Comparison of ENCODE assay signal across 25 mouse cellular contexts in genomic region chr16:31278581-31278980, GRCm38 (mm10). TPM values are rescaled to one million over a fixed set of nuclear protein-coding genes. Genes with fewer than 3 reads are reported as not detected.
DNase-seq lines count a peak whose midpoint lies in the region; ATAC-seq lines count a peak whose summit lies in the region.
"Had no signal": no experiment of that assay in that cellular context is flagged by ENCODE, and none has a peak within 500 bp of the region (broad histone marks: within the 10 kb centered on the region; RNA-seq: fewer than 3 reads in every experiment).

No protein-coding gene starts in this region.

- no peaks in the 10 kb centered on the region for H3K36me3 ChIP-seq in kidney, embryonic 15.5 days
- H3K36me3 ChIP-seq: embryonic facial prominence, embryonic 15.5 days; forebrain, embryonic 10.5 days; heart, embryonic 15.5 days; hindbrain, embryonic 15.5 days had no signal

- H3K27me3 ChIP-seq in kidney, embryonic 15.5 days = no peaks in the 10 kb centered on the region
- H3K27me3 ChIP-seq: embryonic facial prominence, embryonic 15.5 days; heart, embryonic 15.5 days; hindbrain, embryonic 15.5 days; Patski had no signal

- H3K9me3 ChIP-seq in kidney, embryonic 15.5 days (replicated peaks) = no peaks in the 10 kb centered on the region
- H3K9me3 ChIP-seq: embryonic facial prominence, embryonic 15.5 days; forebrain, embryonic 10.5 days; heart, embryonic 15.5 days; hindbrain, embryonic 15.5 days had no signal

- no peak overlapping the region for H3K9ac ChIP-seq in kidney, embryonic 15.5 days
- H3K9ac ChIP-seq: embryonic facial prominence, embryonic 15.5 days; heart, embryonic 15.5 days; hindbrain, embryonic 15.5 days had no signal

- peaks cover 26% of the 10 kb centered on the region for H3K4me1 ChIP-seq in kidney, embryonic 15.5 days

- no peak overlapping the region for H3K27ac ChIP-seq in kidney, embryonic 15.5 days
- H3K27ac ChIP-seq: embryonic facial prominence, embryonic 15.5 days; forebrain, embryonic 10.5 days; heart, embryonic 15.5 days; hindbrain, embryonic 15.5 days had no signal

- no peak for ATAC-seq in kidney, embryonic 15.5 days (replicated peaks; ENCODE audit: low FRiP score)
- ATAC-seq: activated CD4-positive, CD25-positive, alpha-beta regulatory T cell, adult 4 months; forebrain, embryonic 14.5 days; intestine, embryonic 16.5 days; Patski had no signal

- intact Hi-C loops in heart, postnatal 14 days (cut with DNase I) = loop anchor here (5.0 kb wide), 1 partner anchor 39 kb away; no protein-coding TSS in a partner anchor
- intact Hi-C loops in left cerebral cortex, postnatal 36 days (cut with DNase I) = no loop called here

- no peak overlapping the region for H3K4me3 ChIP-seq in kidney, embryonic 15.5 days (replicated peaks)
- H3K4me3 ChIP-seq: embryonic facial prominence, embryonic 15.5 days; erythroblast, embryonic 14.5 days; forebrain, embryonic 10.5 days; heart, embryonic 15.5 days; hindbrain, embryonic 15.5 days had no signal

- peak; percentile 34 for DNase-seq in adrenal gland, adult 2 months
- DNase-seq in adrenal gland, adult 8-10 months = no peak
- peak; percentile 19 to 26 for DNase-seq in heart, adult 18-20 months
- DNase-seq in heart, postnatal 14 days = no peak
- DNase-seq in kidney, postnatal 14 days = peak; percentile 20
- DNase-seq in testis, postnatal 10 days (ENCODE audit: low spot score) = peak; percentile 40
- no peak for DNase-seq in left cerebral cortex, postnatal 36 days (ENCODE audit: low spot score in 2 of 2)
- DNase-seq: adrenal gland, postnatal 36 days; cerebellum, adult 11 months; cerebellum, adult 8-10 months; cerebellum, postnatal 14 days; embryo, embryonic 11 days; gastrocnemius, postnatal 36 days had no signal

- no peak overlapping the region for H3K4me2 ChIP-seq in kidney, embryonic 15.5 days
- H3K4me2 ChIP-seq: embryonic facial prominence, embryonic 15.5 days; heart, embryonic 15.5 days; hindbrain, embryonic 15.5 days had no signal

- 45% methylated on average over 6 of the region's 6 CpGs for WGBS in kidney, embryonic 15.5 days

RNA-seq across cellular contexts. Expression of gene Ppp1r2, which starts 3.5 kb away (rescaled TPM):
- 10 to 100 TPM; 71.5 to 82.0 TPM for total RNA-seq in adrenal gland, adult 2 months (2021)
- 75.9 and 81.2 TPM in 2 replicates for polyA plus RNA-seq in adrenal gland, adult 2 months (2012; rRNA removed)
- 10 to 100 TPM; 66.3 to 78.3 (median 75.6) TPM for total RNA-seq in adrenal gland, adult 8-10 months (2022)
- 10 to 100 TPM; 77.5 to 85.2 TPM for total RNA-seq in heart, adult 18-20 months (2021)
- 100 to 1,000 TPM in 1 of 2 experiments, 10 to 100 TPM in 1; 97.4 to 101 TPM for total RNA-seq in heart, postnatal 14 days (2021)
- polyA plus RNA-seq in kidney, embryonic 15.5 days (2015; fragmentation: Nextera tagmentation; extraction: Ambion mirVana) = 87.7 and 91.7 TPM in 2 replicates
- total RNA-seq in left cerebral cortex, postnatal 36 days (2021) = 100 to 1,000 TPM in 1 of 2 experiments, 10 to 100 TPM in 1; 84.3 to 122 TPM

RNA-seq across cellular contexts. Expression of gene Apod, which starts 36.0 kb away (rescaled TPM):
- 10 to 100 TPM in 1 of 2 experiments, 1 to 10 TPM in 1; 8.0 to 12.3 TPM for total RNA-seq in adrenal gland, adult 2 months (2021)
- polyA plus RNA-seq in adrenal gland, adult 2 months (2012; rRNA removed) = 0.64 and 0.99 TPM in 2 replicates
- 10 to 100 TPM in 1 of 4 experiments, 1 to 10 TPM in 3; 9.1 to 11.2 (median 9.5) TPM for total RNA-seq in adrenal gland, adult 8-10 months (2022)
- 1 to 10 TPM; 5.5 to 6.8 TPM for total RNA-seq in heart, adult 18-20 months (2021)
- total RNA-seq in heart, postnatal 14 days (2021) = 1 to 10 TPM; 2.1 to 3.0 TPM
- polyA plus RNA-seq in kidney, embryonic 15.5 days (2015; fragmentation: Nextera tagmentation; extraction: Ambion mirVana) = 0.36 and 1.0 TPM in 2 replicates
- 100 to 1,000 TPM; 143 to 155 TPM for total RNA-seq in left cerebral cortex, postnatal 36 days (2021)
- total RNA-seq: common myeloid progenitor, adult 5-6 weeks; MEL had no signal
- polyA plus RNA-seq: activated CD4-positive, CD25-positive, alpha-beta regulatory T cell, adult 4 months; erythroblast, embryonic 14.5 days; Patski had no signal

Comparison
In these comparisons a context has a peak if more than half of its experiments do, and no peak if none do; other contexts are left out.
1. DNase-seq: peak in adrenal gland, adult 2 months (single experiment), heart, adult 18-20 months (2 of 2), kidney, postnatal 14 days (single experiment) and testis, postnatal 10 days (single experiment); none in adrenal gland, adult 8-10 months (single experiment), heart, postnatal 14 days (0 of 2) and left cerebral cortex, postnatal 36 days (0 of 2).
2. RNA of gene Apod, which starts 36.0 kb away (total RNA-seq): 143 to 155 TPM in left cerebral cortex, postnatal 36 days; 8.0 to 12.3 TPM in adrenal gland, adult 2 months, 9.1 to 11.2 TPM in adrenal gland, adult 8-10 months, 5.5 to 6.8 TPM in heart, adult 18-20 months and 2.1 to 3.0 TPM in heart, postnatal 14 days; every median in the first group is over 10 times any median in the second.